Mouse (Mus musculus) MEL (cell line): ENCODE measurements around the gene Dock3. TPM values are rescaled to one million over a fixed set of nuclear protein-coding genes. Genes with fewer than 3 reads are reported as not detected.
"Not testable (repeated sequence)": the region's sequence is repeated elsewhere in the genome, so short reads cannot be mapped to it uniquely, and the experiment has no call there.

Experiments
- DNase-seq: peaks from one replicate; pipeline ENCODE4 v3.0.0; 2011; ENCODE audit warnings: low read depth, low spot score
- H3K27ac ChIP-seq: 2 replicates; pipeline ENCODE4 v1.5.1; 2012; ENCODE audit warnings: low read depth, mild to moderate bottlenecking, control low read depth, low read length, moderate library complexity; ENCODE audit not compliant: control insufficient read depth
- H3K27me3 ChIP-seq, 2 experiments: fragments of 150-350 bp in 1 of 2; sonication (generic) in 1 of 2; 2 replicates each; pipeline ENCODE4 v1.6.1; 2012; ENCODE audit warnings: low read length in 2 of 2, mild to moderate bottlenecking in 2 of 2, improper control_type of control experiment in 1 of 2, moderate library complexity in 1 of 2; ENCODE audit not compliant: insufficient read depth in 2 of 2, control insufficient read depth in 1 of 2
- H3K36me3 ChIP-seq, 2 experiments: 2 replicates each; pipeline ENCODE4 v1.6.1; 2012 to 2014; ENCODE audit warnings: low read length in 2 of 2, improper control_type of control experiment in 1 of 2, inconsistent platforms in 1 of 2, mild to moderate bottlenecking in 1 of 2; ENCODE audit not compliant: insufficient read depth in 2 of 2, control insufficient read depth in 1 of 2
- H3K4me1 ChIP-seq, 2 experiments: fragments of 150-350 bp in 1 of 2; sonication (generic) in 1 of 2; 2 replicates each; pipeline ENCODE4 v1.6.1; 2012; ENCODE audit warnings: low read length in 2 of 2, improper control_type of control experiment in 1 of 2, mild to moderate bottlenecking in 1 of 2; ENCODE audit not compliant: insufficient read depth in 2 of 2, control insufficient read depth in 1 of 2
- H3K4me3 ChIP-seq, 2 experiments: fragments of 150-350 bp in 1 of 2; sonication (generic) in 1 of 2; 2 replicates each; pipeline ENCODE4 v1.5.1; 2012; ENCODE audit warnings: low read depth in 2 of 2, low read length in 2 of 2, mild to moderate bottlenecking in 2 of 2, moderate library complexity in 2 of 2, control low read depth in 1 of 2, improper control_type of control experiment in 1 of 2; ENCODE audit not compliant: control insufficient read depth in 1 of 2, insufficient read depth in 1 of 2
- H3K79me2 ChIP-seq: 2 replicates; pipeline ENCODE4 v1.6.1; 2012; ENCODE audit warnings: mild to moderate bottlenecking, low read length, moderate library complexity; ENCODE audit not compliant: control insufficient read depth, poor library complexity, insufficient read depth
- H3K9ac ChIP-seq: 2 replicates; pipeline ENCODE4 v1.6.1; 2012; ENCODE audit warnings: low read depth, mild to moderate bottlenecking, control low read depth, low read length, moderate library complexity; ENCODE audit not compliant: control insufficient read depth, poor library complexity, severe bottlenecking
- H3K9me3 ChIP-seq: fragments of 150-350 bp; sonication (generic); replicated peaks from 2 replicates; pipeline ENCODE4 v1.6.1; 2012; ENCODE audit warnings: mild to moderate bottlenecking, low read length, improper control_type of control experiment, moderate library complexity; ENCODE audit not compliant: insufficient read depth
- BHLHE40 ChIP-seq: IDR thresholded peaks from 2 replicates; pipeline ENCODE4 v1.6.1; 2012; ENCODE audit warnings: low read depth, mild to moderate bottlenecking, inconsistent platforms, low read length, improper control_type of control experiment, borderline replicate concordance
- CHD1 ChIP-seq: IDR thresholded peaks from 2 replicates; pipeline ENCODE4 v1.6.1; 2012; ENCODE audit warnings: low read depth, mild to moderate bottlenecking, inconsistent platforms, low read length, improper control_type of control experiment
- CHD2 ChIP-seq: IDR thresholded peaks from 2 replicates; pipeline ENCODE4 v1.6.1; 2011; ENCODE audit warnings: low read length, improper control_type of control experiment
- GATA1 ChIP-seq: IDR thresholded peaks from 2 replicates; pipeline ENCODE4 v1.6.1; 2011; ENCODE audit warnings: low read depth, low read length, improper control_type of control experiment
- HCFC1 ChIP-seq: IDR thresholded peaks from 2 replicates; pipeline ENCODE4 v1.6.1; 2012; ENCODE audit warnings: low read depth, mild to moderate bottlenecking, inconsistent platforms, low read length, improper control_type of control experiment, moderate library complexity
- KAT2A ChIP-seq: conservative IDR thresholded peaks from 2 replicates; pipeline ENCODE4 v1.6.1; 2012; ENCODE audit warnings: low read depth, low read length, improper control_type of control experiment, inconsistent platforms
- MAFK ChIP-seq: IDR thresholded peaks from 2 replicates; pipeline ENCODE4 v1.6.1; 2011; ENCODE audit warnings: low read depth, mild to moderate bottlenecking, low read length, improper control_type of control experiment, borderline replicate concordance
- MAX ChIP-seq: IDR thresholded peaks from 2 replicates; pipeline ENCODE4 v1.6.1; 2011; ENCODE audit warnings: low read length, improper control_type of control experiment
- MAZ ChIP-seq: IDR thresholded peaks from 2 replicates; pipeline ENCODE4 v1.6.1; 2012; ENCODE audit warnings: low read depth, mild to moderate bottlenecking, inconsistent platforms, low read length, improper control_type of control experiment
- MEF2A ChIP-seq: IDR thresholded peaks from 2 replicates; pipeline ENCODE4 v1.6.1; 2014; ENCODE audit warnings: low read depth, mild to moderate bottlenecking, inconsistent platforms, low read length, improper control_type of control experiment; ENCODE audit not compliant: poor library complexity, insufficient replicate concordance, severe bottlenecking; ENCODE audit errors: extremely low read depth
- MXI1 ChIP-seq: IDR thresholded peaks from 2 replicates; pipeline ENCODE4 v1.6.1; 2011; ENCODE audit warnings: mild to moderate bottlenecking, low read depth, low read length, improper control_type of control experiment
- MYC ChIP-seq: IDR thresholded peaks from 2 replicates; pipeline ENCODE4 v1.6.1; 2011; ENCODE audit warnings: low read depth, mild to moderate bottlenecking, low read length, improper control_type of control experiment, moderate library complexity
- NRF1 ChIP-seq: IDR thresholded peaks from 2 replicates; pipeline ENCODE4 v1.6.1; 2014; ENCODE audit warnings: low read depth, mild to moderate bottlenecking, inconsistent platforms, low read length, improper control_type of control experiment, moderate library complexity; ENCODE audit not compliant: poor library complexity, insufficient read depth, severe bottlenecking
- POLR2A ChIP-seq, 2 experiments: IDR thresholded peaks; 2 replicates each; pipeline ENCODE4 v1.6.1; 2011 to 2012; ENCODE audit warnings: low read length in 2 of 2, mild to moderate bottlenecking in 2 of 2, control low read depth in 1 of 2, improper control_type of control experiment in 1 of 2, low read depth in 1 of 2, moderate library complexity in 1 of 2; ENCODE audit not compliant: control insufficient read depth in 1 of 2, insufficient read depth in 1 of 2, poor library complexity in 1 of 2
- POLR2AphosphoS2 ChIP-seq: IDR thresholded peaks from 2 replicates; pipeline ENCODE4 v1.6.1; 2011; ENCODE audit warnings: low read length, improper control_type of control experiment
- POLR2AphosphoS5 ChIP-seq: IDR thresholded peaks from 2 replicates; pipeline ENCODE4 v1.6.1; 2012; ENCODE audit warnings: low read depth, borderline replicate concordance, mild to moderate bottlenecking, inconsistent platforms, low read length, moderate library complexity, mixed read lengths
- RCOR1 ChIP-seq: IDR thresholded peaks from 2 replicates; pipeline ENCODE4 v1.6.1; 2012; ENCODE audit warnings: low read depth, mild to moderate bottlenecking, inconsistent platforms, low read length, improper control_type of control experiment
- SIN3A ChIP-seq: IDR thresholded peaks from 2 replicates; pipeline ENCODE4 v1.6.1; 2012; ENCODE audit warnings: low read length, improper control_type of control experiment, inconsistent platforms
- SMC3 ChIP-seq: IDR thresholded peaks from 2 replicates; pipeline ENCODE4 v1.6.1; 2011; ENCODE audit warnings: low read depth, low read length, improper control_type of control experiment
- TAL1 ChIP-seq: IDR thresholded peaks from 2 replicates; pipeline ENCODE4 v1.6.1; 2012; ENCODE audit warnings: mild to moderate bottlenecking, inconsistent platforms, low read length, moderate library complexity, mixed read lengths
- USF1 ChIP-seq: IDR thresholded peaks from 2 replicates; pipeline ENCODE4 v1.6.1; 2014; ENCODE audit warnings: low read depth, mild to moderate bottlenecking, inconsistent platforms, low read length, improper control_type of control experiment, moderate library complexity
- ZC3H11A ChIP-seq: IDR thresholded peaks from 2 replicates; pipeline ENCODE4 v1.6.1; 2012; ENCODE audit warnings: low read depth, mild to moderate bottlenecking, inconsistent platforms, low read length, improper control_type of control experiment
- ZNF384 ChIP-seq: IDR thresholded peaks from 2 replicates; pipeline ENCODE4 v1.6.1; 2012; ENCODE audit warnings: low read depth, mild to moderate bottlenecking, inconsistent platforms, low read length, improper control_type of control experiment
- polyA plus RNA-seq, 2 experiments: library from polyadenylated mRNA; stranded (reverse) in 1 of 2; unstranded in 1 of 2; fragments of >175 nt in 1 of 2; fragments of >200 nt in 1 of 2; gene quantifications; 2 replicates each; pipeline versions ENCODE4 v1.2.1 to v1.2.4; 2012; ENCODE audit warnings: low replicate concordance in 2 of 2, low read depth in 1 of 2; ENCODE audit not compliant: insufficient read length in 2 of 2, insufficient read depth in 1 of 2, missing spikeins in 1 of 2
- total RNA-seq: library from RNA; depleted of rRNA; stranded (reverse); fragments of 300-350 nt; gene quantifications from 2 replicates; pipeline ENCODE4 v1.2.3, GENCODE M21; 2012

Gene Dock3
- total and polyA plus RNA-seq, 3 experiments = 0.03 to 0.08 TPM; not detected in 1

- Histone ChIP-seq H3K79me2 (no peaks in the 10 kb centered on the region), H3K27ac (no peak overlapping the region), H3K9ac (no peak overlapping the region), H3K4me3 (no peak overlapping the region), H3K4me1 (no peaks in the 10 kb centered on the region), H3K36me3 (no peaks in the 10 kb centered on the region), H3K27me3 (peaks cover 1 to 26% of the 10 kb centered on the region in 2 experiments; a peak in 3 of 4 replicates), H3K9me3 (no peaks in the 10 kb centered on the region)
- DNase-seq = no peak
- TF ChIP-seq MEF2A (no peak), ZC3H11A (no peak), CHD1 (no peak), POLR2AphosphoS5 (no peak), MAX (no peak), POLR2AphosphoS2 (no peak), SIN3A (no peak), RCOR1 (no peak), CHD2 (no peak), MAZ (no peak), TAL1 (no peak), HCFC1 (no peak), USF1 (no peak), MYC (no peak), NRF1 (no peak), SMC3 (no peak), MAFK (no peak), KAT2A (no peak), POLR2A (IDR thresholded peaks at IDR 0.05; ENCODE audit: control insufficient read depth in 1 of 2, insufficient read depth in 1 of 2, low read depth in 1 of 2, low read length in 2 of 2, poor library complexity in 1 of 2) (no peak)
These were observed 119.7 kb downstream of the Dock3 start for GRCm38 (mm10) chr9:107112056-107112455.

DNA sequence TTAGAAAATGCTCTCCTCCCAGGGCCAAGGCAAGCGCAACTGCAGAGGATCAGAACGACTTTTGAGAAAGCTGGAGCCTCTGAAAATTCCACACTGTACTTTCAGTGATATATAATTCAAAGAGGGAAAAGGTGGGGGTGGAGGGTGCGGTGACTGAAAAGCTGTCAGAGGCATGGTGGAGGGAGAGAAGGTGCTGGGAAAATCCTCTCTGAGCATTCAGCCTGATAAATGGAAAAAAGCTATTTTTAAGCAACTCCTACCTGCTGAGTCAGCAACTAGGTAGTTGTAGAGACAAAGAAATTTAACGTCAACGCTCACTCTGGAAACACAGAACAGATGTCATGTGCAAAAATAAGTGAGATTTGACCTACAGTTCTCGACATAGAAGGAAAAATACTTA is 132.2 kb downstream of the Dock3 start:
- Histone ChIP-seq H3K9ac (no peak overlapping the region), H3K9me3 (no peaks in the 10 kb centered on the region), H3K27me3 (peaks cover 5 to 11% of the 10 kb centered on the region in 2 experiments), H3K4me3 (no peak overlapping the region), H3K36me3 (no peaks in the 10 kb centered on the region), H3K27ac (no peak overlapping the region), H3K79me2 (no peaks in the 10 kb centered on the region), H3K4me1 (no peaks in the 10 kb centered on the region)
- DNase-seq = no peak
- TF ChIP-seq MXI1 = no peak
- TF ChIP-seq POLR2AphosphoS5 = no peak
- TF ChIP-seq CHD1 = no peak
- no peak for TF ChIP-seq ZNF384
- no peak for TF ChIP-seq GATA1
- no peak for TF ChIP-seq BHLHE40
- peak; percentile 77; the same call in 1 of the 2 replicates for TF ChIP-seq MAFK

- H3K4me3 ChIP-seq, H3K27ac ChIP-seq, DNase-seq, H3K9ac ChIP-seq, H3K79me2 ChIP-seq, H3K4me1 ChIP-seq, H3K9me3 ChIP-seq, H3K36me3 ChIP-seq: not testable (repeated sequence)
- peaks cover 1 to 19% of the 10 kb centered on the region in 2 experiments; a peak in 3 of 4 replicates for H3K27me3 ChIP-seq
These were observed 142.3 kb downstream of the Dock3 start for GRCm38 (mm10) chr9:107089451-107089850.
